Mouse (Mus musculus): Measurements from ENCODE around the gene Srpx.

Srpx gene

GRCm38 (mm10) chrX:10117065-10117719, at the start of gene Srpx:
Srpx (minus strand) TSS chrX:10117709.
- DNase-seq (ENCODE audit: low spot score in 2 of 2), result no peak

- DNase-seq (ENCODE audit: low spot score in 2 of 2), result no peak
Observed at GRCm38 (mm10) chrX:10152390-10152789, 34.9 kb upstream of the Srpx start.

GRCm38 (mm10) chrX:10115780-10116179, 1.7 kb downstream of the Srpx start:
- DNase-seq (ENCODE audit: low spot score in 2 of 2), result no peak

- no peak for DNase-seq (ENCODE audit: low spot score in 2 of 2)
Observed at GRCm38 (mm10) chrX:10110736-10111135, 6.8 kb downstream of the Srpx start.

- peak in 1 of 2 experiments; percentile 5 for DNase-seq (ENCODE audit: low spot score in 2 of 2)
Observed at GRCm38 (mm10) chrX:10108558-10108957, 9.0 kb downstream of the Srpx start.

GRCm38 (mm10) chrX:10105475-10105874, 12.0 kb downstream of the Srpx start:
- DNase-seq (ENCODE audit: low spot score in 2 of 2), result no peak

- no peak for DNase-seq (ENCODE audit: low spot score in 2 of 2)
Observed at GRCm38 (mm10) chrX:10102739-10103138, 14.8 kb downstream of the Srpx start.

GRCm38 (mm10) chrX:10095797-10096196, 21.7 kb downstream of the Srpx start:
- DNase-seq (ENCODE audit: low spot score in 2 of 2), result no peak

- no peak for DNase-seq (ENCODE audit: low spot score in 2 of 2)
Observed at GRCm38 (mm10) chrX:10080385-10080784, 37.1 kb downstream of the Srpx start.

GRCm38 (mm10) chrX:10079981-10080380, 37.5 kb downstream of the Srpx start:
- no peak for DNase-seq (ENCODE audit: low spot score in 2 of 2)

GRCm38 (mm10) chrX:10073966-10074365, 43.5 kb downstream of the Srpx start:
- no peak for DNase-seq (ENCODE audit: low spot score in 2 of 2)

- no peak for DNase-seq (ENCODE audit: low spot score in 2 of 2)
Observed at GRCm38 (mm10) chrX:10071529-10071928, 46.0 kb downstream of the Srpx start.

- DNase-seq (ENCODE audit: low spot score in 2 of 2), result peak in 1 of 2 experiments; percentile 1
Observed at GRCm38 (mm10) chrX:10070689-10071088, 46.8 kb downstream of the Srpx start.

GRCm38 (mm10) chrX:10069405-10069804, 48.1 kb downstream of the Srpx start:
- no peak for DNase-seq (ENCODE audit: low spot score in 2 of 2)

- DNase-seq (ENCODE audit: low spot score in 2 of 2), result no peak
Observed at GRCm38 (mm10) chrX:10063781-10064180, 53.7 kb downstream of the Srpx start.

GRCm38 (mm10) chrX:10063361-10063760, 54.1 kb downstream of the Srpx start:
- no peak for DNase-seq (ENCODE audit: low spot score in 2 of 2)

GRCm38 (mm10) chrX:10062201-10062600, 55.3 kb downstream of the Srpx start:
- no peak for DNase-seq (ENCODE audit: low spot score in 2 of 2)

GRCm38 (mm10) chrX:10034666-10035065, 82.8 kb downstream of the Srpx start:
- DNase-seq (ENCODE audit: low spot score in 2 of 2), result no peak

GRCm38 (mm10) chrX:10010202-10010601, 107.3 kb downstream of the Srpx start:
- no peak for DNase-seq (ENCODE audit: low spot score in 2 of 2)

GRCm38 (mm10) chrX:10007675-10008270, 109.7 kb downstream of the Srpx start:
- no peak for DNase-seq (ENCODE audit: low spot score in 2 of 2)

GRCm38 (mm10) chrX:10005946-10006345, 111.6 kb downstream of the Srpx start:
- DNase-seq (ENCODE audit: low spot score in 2 of 2), result no peak

- no peak for DNase-seq (ENCODE audit: low spot score in 2 of 2)
Observed at GRCm38 (mm10) chrX:10000718-10001117, 116.8 kb downstream of the Srpx start.
